Mouse (Mus musculus): ENCODE results near the gene Col7a1.

Gene Col7a1

DNA sequence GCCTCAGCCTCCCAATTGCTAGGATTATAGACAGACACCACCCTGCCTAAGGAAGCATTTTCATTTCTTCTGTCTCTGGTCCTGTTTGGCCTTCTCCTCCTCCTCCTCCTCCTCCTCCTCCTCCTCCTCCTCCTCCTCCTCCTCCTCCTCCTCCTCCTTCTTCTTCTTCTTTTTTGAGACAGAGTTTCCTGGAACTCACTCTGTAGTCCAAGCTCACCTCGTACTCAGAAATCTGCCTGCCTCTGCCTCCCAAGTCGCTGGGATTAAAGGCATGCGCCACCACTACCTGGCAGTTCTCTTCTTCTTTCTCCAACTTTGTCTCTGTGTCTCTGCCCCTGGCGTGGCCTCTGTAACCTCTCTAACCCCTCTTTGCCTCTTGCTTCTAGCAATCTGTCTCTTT lies 32.3 kb downstream of the Col7a1 start, which contains the start of gene Ucn2:
TSS of gene Ucn2 (plus strand) at position 301 of the 400 bp plus-strand sequence.
- ATAC-seq (ENCODE audit: low TSS enrichment) = no peak

DNA sequence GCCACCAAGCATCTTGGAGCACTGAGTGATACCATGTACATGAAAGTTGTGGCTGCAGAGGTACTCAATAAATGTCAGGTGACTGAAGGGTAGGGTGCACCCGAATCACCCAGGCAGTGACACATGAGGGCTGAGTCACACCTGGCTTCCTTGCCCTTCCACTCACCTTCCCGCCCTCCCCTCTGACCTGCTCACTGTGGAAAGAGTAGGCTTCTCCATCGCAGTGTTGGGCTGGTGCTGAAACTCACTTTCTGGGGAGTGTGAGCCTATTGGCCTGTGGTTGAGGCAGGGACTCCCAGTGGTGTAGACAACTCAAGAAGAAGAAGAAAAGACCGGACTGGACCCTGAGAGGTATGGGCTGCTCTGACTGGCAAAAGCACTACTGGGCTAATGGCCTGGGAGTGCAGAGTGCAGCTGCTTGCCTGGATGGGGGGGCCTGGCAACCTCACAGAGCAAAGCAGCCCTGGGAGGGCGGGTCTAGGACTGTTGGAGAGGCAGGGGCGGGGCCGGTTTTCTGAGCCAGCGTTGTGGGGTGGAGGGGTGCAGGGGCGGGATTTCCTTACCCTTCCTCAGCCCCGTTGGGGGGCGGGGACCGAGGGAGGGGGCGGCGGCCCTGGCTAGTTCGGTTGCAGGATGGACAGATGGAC lies 34.4 kb downstream of the Col7a1 start:
- no peak for ATAC-seq (ENCODE audit: low TSS enrichment)

DNA sequence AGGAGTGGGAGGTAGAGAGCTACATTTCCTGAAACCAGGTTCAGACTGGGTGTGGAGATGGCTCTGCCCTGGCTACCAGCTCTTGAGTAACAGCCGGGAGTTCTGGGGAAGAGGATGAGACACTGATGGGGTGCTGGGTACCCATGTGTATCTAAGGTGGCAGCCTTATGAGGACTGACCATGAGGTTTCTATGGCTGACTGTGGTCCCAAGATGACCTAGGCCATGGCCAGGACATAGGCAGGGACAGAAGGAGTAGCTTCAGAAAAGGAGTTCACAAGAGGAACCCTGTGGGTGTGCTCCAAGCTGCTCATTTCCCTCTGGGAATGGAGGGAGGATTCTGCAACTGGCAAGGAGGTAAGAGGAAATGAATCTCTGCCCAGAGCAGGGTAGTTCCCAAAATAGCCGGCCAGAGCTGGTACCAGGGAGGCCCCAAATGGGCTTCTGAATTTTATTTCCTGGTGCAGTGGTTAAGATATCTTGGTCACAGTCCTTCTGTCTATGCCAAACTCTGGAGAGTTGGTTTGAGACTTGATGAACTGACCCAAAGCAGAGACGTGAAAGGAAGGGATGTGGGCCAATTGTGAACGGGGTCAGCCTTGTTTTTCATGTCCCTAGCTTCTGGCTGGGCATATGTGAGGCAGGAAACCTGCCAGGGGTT lies 36.5 kb downstream of the Col7a1 start:
- ATAC-seq (ENCODE audit: low TSS enrichment) = peak; percentile 55

DNA sequence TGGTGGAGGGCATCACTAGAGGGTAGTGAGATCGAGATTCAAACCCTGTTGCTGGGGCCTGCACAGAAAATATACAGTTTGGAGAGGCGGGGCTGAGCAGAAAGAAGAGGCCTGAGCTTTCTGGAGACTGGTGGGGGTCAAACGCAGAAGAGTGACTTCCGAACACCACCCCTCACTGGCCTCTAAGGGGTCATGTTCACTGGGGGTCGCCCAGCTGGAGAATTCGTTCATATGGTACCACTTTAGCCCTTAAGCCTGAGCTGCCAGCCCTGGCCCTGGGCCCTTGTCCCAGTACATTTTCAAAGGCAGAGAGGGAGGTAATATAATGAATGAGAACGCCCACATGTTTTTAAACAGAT lies 37.1 kb downstream of the Col7a1 start:
- ATAC-seq (ENCODE audit: low TSS enrichment) = no peak

DNA sequence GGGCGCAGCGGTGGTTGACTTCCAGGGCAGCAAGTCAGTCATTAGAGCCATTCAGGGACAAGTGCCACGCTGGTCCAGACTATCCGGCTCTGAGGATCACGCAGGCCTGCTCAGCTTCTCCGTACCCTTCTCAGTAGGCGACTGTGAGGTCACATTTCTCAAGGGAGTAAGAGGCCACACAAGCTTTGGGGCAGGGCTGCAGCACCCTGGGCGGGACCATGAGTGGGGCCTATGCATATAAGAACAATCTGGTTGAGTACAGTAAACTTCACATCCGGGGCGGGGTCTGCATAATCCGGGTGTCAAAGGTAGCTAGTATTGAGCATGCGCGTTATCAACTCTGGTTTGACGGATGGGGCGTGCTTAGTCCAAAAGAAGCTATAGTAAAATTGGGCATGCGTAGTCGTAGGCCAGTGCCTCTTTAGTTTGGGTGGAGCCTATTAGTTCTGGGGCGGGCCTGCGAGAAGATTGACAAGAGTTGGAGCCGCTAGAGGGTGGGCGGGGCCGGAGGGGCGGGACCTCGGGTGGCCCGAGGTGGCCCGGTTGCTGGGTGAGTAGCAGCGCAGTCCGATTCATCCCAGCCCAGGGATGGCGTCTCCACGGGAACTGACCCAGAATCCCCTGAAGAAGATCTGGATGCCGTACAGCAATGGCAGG lies 38.2 kb downstream of the Col7a1 start, which contains the start of gene Pfkfb4:
TSS of gene Pfkfb4 (plus strand) at position 351 of the 657 bp plus-strand sequence.
- peak; percentile 86 for ATAC-seq (ENCODE audit: low TSS enrichment)

DNA sequence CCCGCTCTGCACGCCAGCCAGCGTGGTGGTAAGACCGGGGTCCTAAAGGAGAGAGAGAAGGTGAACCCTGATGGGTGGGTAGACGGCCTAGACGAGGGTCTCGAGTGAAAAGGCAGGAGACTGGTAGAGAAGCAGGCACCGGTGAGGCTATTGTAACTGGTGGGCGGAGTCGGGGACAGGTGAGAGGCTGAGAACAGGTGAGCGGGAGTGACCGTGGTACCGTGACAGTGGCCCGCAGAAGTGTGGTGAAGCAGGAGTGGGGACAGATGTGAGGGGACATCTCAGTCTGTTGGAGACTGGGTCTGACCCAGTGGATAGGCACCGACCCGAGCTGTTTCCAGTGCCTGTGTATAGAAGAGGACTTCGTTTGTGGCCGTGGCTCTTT lies 38.7 kb downstream of the Col7a1 start:
- ATAC-seq (ENCODE audit: low TSS enrichment) = no peak

DNA sequence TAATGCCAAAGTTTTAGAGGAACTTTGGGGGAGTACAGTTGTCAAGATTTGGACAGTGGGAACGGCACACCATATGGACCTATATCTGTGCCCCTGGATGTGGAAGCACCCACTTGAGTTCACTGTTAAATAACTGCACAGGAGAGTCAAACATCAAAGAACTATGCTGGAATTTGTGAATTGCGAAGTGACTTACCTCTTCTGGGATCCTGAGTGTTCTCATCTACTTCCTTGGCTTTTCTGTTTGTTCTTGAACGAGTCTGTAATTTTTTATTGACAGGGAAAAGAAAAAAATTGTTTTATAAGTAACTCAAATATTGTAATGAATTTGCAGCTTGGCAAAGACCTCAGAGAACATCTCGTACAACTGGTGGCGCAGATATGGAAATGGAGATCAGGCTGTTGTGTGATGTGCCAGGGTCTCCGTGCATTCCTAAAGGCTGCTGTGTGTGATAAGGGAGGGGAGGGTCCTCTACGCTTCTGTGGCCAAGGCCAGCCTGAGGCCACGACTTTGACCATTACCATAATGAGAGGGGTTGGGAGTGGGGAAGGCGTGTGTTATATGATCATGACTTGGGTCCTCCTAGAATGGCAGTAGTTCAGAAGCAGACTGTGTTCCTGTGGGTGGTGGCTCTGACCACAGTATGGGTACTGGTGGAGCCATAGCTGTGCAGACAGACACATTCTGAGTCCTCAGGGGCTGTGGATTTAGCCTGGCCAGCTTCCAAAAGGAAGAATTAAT lies 39.4 kb downstream of the Col7a1 start:
- no peak for ATAC-seq (ENCODE audit: low TSS enrichment)

DNA sequence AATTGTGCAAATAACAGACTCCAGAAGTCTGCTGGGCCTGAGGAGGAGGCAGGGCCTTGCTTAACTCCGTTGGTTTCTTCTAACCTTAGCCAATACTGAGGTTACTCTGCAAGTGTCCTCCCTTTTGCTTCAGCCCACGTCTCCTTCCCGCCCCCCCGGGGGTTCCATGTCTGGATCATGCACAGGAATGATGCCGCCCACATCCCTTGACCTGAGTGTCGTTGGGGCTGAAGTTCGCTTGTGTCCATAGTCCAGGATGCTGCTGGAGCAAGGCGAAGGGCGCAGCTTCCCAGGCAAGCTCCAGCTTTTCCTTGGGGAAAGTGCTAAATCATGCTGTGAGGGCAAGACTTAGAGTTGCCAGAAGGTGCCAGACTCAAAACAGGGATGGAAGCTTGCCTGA lies 43.0 kb downstream of the Col7a1 start:
- ATAC-seq (ENCODE audit: low TSS enrichment) = no peak

DNA sequence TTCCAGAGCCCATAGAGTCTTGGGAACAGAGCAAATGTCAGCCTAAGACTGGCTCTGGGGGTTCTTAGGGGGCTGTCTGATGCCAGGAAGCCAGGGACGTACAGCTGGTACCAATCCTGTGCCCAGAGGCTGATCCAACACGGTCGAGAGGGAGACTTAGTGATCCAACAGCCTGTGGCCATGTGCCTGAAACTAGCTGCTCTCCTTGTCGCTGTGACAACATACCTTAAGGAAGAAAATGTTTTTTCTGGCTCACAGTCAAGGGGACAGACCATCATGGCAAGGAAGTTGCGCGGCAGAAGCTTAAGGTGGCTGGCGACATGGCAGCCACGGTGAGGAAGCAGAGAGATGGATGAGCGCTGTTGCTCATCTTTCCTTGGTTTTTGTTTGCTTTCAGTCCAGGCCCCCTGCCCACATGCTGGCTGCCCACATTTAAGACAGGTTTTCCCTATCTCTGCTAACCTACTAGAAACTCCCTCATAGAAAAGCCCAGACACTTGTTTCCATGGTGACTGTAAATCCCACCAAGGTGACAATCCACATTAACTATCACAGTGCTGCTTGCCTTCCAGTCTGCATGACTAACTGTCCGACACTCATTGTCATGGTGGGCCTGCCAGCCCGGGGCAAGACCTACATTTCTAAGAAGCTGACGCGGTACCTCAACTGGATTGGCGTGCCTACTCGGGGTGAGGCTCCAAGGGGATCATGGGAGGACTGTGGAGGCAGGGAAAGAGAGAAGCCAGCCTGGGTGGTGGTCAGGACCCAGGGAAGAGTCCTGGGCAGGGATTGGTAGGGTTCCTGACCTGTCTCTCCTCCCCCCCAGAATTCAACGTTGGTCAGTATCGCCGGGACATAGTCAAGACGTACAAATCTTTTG lies 45.1 kb downstream of the Col7a1 start:
- peak; percentile 14; the same call in 1 of the 2 replicates for ATAC-seq (ENCODE audit: low TSS enrichment)

DNA sequence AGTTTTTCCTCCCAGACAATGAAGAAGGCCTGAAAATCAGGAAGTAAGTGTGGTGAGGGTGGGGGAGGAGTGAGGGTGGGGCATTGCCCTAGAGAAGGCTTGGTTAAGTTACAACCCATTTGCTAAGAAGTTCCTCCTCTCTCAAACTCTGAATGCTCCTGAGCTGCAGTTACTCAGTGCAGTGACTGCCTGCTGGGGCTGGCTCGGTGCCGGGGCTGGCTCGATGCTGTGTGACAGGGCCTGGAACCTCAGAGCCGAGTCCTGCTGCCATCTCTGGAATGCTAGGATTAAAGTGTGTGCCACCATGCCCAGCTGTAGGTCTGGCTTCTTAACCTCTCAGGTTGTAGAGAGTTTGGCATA lies 45.8 kb downstream of the Col7a1 start:
- no peak; the same call in 1 of the 2 replicates for ATAC-seq (ENCODE audit: low TSS enrichment)

DNA sequence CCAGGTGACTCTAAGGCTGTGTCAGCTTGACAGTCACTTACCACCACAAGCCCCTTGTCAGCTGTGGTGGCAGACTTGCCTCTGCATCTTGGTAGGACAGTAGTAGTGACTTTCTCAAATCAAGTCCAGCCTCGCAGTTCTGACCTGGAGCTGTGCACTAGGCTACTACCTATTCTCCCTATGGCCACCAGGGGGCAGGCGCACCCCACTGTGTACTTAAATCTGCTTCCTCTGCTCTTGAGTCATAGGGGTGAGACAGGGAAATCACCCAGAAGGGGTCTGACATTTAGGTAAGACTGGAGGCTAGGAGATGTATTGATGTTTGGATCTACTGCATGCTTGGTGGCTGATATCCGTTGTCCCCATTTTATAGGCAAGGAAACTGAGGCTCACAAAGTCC lies 47.3 kb downstream of the Col7a1 start:
- peak; percentile 56 for ATAC-seq (ENCODE audit: low TSS enrichment)

DNA sequence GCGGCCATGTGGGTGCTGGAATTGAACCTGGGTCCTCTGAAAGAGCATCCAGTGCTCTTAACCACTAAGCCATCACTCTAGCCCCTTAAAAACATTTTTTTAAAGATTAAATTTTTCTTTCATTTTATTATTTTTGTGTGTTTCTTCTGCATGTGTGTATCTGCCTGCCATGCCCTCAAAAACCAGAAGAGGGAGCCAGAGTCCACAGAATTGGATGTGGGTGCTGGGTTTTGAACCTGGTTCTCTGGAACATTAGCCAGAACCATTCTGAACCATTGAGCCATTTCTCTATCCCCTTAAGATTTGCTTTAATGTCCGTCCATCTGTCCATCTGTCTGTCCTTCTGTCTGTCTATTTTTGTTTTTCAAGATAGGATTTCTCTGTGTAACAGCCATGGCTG lies 49.8 kb downstream of the Col7a1 start:
- ATAC-seq (ENCODE audit: low TSS enrichment) = no peak

DNA sequence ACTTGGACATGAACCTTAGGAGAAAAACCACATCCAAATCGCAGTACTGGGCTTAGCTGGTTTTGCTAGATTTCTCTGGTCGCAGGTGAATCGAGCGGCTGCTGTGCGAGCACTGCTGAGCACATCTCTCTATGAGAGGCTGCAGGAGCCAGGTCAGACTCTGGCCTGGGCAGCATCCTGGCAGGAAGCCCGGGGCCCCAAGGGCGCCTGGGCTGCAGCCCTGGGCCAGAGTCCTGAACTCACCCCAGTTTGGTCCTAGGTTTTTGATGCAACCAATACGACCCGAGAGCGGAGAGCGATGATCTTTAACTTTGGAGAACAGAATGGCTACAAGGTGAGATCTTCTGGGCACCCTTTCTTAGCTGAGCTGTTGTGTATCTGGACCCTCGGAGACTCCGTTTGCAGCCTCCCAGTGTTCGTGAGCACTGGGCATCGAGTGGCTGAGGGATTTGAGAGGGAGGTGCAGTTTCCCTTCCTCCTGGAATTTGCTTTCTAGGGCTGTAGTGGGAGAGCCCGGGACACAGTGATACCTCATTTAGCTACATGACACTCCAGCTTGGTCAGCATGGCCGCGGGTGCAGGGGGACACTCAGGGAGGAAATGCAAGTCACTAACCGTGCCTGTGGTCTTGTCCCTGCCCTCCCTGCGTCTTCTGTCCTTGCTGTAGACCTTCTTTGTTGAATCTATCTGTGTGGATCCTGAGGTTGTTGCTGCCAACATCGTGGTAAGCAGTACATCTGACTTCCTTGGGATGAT lies 53.8 kb downstream of the Col7a1 start:
- ATAC-seq (ENCODE audit: low TSS enrichment) = no peak

DNA sequence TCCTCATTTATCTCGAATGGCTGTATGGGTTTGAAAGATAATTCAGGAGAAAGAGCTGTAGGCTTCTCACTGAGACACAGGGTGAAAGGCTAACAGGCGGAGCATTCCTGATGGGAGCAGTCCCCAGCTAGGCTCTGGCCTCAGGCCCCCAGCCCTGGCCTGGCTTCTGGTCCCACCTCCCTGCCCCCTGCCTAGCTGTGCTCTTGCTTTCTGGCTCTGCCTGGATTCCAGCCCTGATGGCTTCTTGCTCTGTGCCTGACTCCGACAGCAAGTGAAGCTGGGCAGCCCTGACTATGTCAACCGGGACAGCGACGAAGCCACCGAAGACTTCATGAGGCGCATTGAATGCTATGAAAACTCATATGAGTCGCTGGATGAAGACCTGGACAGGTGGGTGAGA lies 54.7 kb downstream of the Col7a1 start:
- ATAC-seq (ENCODE audit: low TSS enrichment) = no peak

DNA sequence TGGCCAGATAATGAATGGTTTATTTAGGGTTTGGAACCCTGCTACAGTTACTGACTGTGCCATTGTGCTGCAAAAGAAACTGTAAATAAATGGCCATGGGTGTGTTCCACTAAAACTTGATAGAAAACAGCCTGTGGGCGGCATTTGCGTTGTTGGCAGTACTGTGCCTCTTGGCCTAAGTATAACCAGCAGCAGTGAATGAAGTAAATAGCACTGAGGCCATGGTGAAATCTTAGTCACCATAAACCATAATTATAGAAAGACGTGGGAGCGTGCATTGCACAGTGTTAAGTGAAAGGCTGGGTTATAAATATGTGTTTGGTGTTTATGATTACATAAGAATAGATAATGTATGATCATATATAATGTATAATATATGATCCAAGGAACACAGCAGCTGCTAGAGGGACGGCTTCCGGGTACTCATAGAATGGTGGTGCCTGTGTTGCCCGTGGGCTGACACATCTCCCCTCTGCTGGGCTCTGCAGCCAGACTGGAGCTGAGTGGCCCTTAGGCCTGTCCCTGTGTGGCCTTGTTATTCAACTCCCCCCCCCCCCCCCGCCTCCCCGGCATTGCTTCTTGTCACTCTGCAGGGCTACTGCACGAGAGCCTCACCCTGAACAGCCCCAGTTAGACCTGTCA lies 55.7 kb downstream of the Col7a1 start:
- peak; percentile 83 for ATAC-seq (ENCODE audit: low TSS enrichment)

DNA sequence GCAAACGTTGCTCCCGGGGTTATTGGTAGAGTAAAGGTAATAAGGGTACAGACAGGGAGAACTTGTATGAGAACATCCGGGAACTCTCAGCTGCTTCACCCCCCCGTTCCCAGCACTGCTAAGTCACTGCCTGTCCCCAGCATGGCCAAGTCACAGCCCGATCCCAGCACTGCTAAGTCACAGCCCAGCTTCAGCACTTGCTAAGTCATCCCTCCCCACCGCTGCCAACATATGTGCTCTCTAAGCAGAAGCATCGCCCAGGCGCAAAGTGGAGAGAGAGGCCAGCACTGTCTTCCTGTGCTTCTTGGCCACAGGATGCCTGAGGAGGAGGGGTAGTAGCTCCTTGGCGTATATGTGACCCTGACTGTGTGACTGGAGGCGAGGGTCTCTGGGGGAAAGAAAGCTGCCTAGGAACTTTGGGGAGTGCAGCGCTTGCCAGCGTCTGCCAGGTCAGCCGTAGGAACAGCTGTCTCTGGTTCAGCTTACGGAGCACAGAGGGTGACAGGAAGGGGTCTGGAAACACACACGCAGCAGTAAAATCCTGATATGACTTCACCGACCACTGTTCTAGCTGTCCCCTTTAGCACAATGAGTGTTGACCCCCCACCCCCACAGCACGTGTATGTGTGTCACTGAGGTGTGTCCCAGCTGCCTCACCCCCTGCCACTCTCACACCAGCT lies 56.4 kb downstream of the Col7a1 start:
- ATAC-seq (ENCODE audit: low TSS enrichment) = peak; percentile 70

DNA sequence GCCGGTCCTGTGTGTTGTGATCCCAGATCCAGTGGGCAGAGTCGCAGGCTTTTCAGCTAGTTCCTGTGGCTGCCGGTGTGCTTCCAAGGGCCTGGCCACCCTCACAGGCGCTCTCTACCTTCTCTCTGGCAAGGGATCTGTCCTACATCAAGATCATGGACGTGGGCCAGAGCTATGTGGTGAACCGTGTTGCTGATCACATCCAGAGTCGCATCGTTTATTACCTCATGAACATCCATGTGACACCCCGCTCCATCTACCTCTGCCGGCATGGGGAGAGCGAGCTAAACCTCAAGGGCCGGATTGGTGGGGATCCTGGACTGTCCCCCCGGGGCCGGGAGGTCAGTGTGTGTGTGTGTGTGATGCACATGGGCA lies 56.9 kb downstream of the Col7a1 start:
- no peak for ATAC-seq (ENCODE audit: low TSS enrichment)

DNA sequence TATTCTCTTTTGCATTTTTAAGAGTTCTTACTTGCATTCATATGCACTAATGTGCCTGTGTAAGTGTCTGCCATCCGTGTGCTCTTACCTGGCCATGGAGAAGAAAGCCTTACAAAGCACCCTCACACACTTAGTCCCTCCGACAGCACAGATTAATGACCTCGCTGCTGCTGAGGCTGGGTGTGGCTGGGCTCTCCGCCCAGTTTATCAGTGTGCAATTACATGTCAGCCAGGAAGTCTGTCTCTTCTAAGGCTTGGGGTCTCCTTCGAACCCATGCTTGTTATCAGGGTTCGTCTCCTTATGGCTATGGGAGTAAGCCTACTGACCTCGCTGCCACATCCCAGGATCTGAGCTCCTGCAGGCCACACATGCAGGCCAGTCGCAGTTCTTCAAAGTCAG lies 62.0 kb downstream of the Col7a1 start:
- ATAC-seq (ENCODE audit: low TSS enrichment) = no peak

DNA sequence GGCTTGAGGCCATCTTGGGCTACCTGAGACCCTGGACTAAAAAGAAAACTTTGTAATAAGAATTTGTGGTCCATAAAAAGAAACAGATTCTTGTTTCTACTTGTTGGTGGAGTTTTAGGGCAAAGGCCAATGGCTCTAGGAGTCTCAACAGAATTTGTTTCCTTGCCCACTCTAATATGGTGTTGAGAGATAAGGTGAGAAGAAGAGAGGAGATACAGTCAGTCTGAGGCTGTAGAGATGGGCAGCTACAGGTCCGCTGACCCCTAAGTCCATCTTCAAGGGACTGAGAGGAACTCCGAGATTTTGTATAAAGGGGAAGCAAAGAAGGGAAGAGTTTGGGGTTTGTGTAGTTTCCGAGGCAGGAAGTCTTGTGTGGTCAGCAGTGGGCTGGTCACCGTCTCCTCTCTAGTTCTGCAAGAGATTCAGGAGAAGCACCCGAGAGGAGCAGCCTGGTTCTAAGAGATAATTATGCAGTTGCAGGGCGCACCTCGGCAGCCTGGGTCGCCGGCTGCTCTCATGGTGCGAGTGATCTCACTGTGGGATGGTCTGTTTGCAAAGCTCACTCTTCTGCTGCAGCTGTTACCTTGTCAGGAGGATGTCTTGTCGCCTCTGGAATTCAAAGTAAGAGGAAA lies 63.7 kb downstream of the Col7a1 start:
- no peak for ATAC-seq (ENCODE audit: low TSS enrichment)

Measured in frontal cortex, adult (tissue).